Mouse (Mus musculus) bone marrow macrophage, adult 2 months (primary cell): ENCODE measurements around the gene Hoxd10.

ENCODE experiments used
- CTCF ChIP-seq: IDR thresholded peaks from 2 replicates; pipeline ENCODE4 v1.5.1; 2012; ENCODE audit warnings: low read depth, mild to moderate bottlenecking, low read length, moderate library complexity
- POLR2A ChIP-seq: IDR thresholded peaks from 2 replicates; pipeline ENCODE4 v1.6.1; 2012; ENCODE audit warnings: mild to moderate bottlenecking, low read depth, low read length, borderline replicate concordance

GRCm38 (mm10) chr2:74724244-74725015 is 32.7 kb downstream of the Hoxd10 start:
- TF ChIP-seq CTCF (no peak), POLR2A (no peak)
